Mouse (Mus musculus): ENCODE results near the gene Ten1. TPM values are rescaled to one million over a fixed set of nuclear protein-coding genes. Genes with fewer than 3 reads are reported as not detected.

Ten1 gene
- polyA plus RNA-seq, 1 experiment, result 57.0 TPM

DNA sequence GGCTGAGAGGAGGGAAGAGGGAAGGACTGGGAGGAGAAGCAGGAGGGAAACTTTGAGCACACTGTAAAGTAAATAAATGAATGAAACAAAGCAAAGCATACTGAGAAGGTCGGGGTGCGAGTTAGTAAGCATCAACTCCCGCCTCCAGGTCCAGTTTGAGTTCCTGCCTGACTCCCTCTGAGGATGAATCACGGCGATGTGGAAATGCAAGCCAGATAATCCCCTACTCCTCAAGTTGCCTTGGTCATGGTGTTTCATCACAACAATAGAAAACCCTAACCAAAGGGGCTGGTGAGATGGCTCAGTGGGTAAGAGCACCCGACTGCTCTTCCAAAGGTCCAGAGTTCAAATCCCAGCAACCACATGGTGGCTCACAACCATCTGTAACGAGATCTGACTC is 22.6 kb upstream of the Ten1 start:
- Histone ChIP-seq H3K27me3 (ENCODE audit: control insufficient read depth, insufficient read depth, low read length) (no peaks in the 10 kb centered on the region), H3K4me1 (replicated peaks; ENCODE audit: control insufficient read depth, insufficient read depth, low read length) (no peaks in the 10 kb centered on the region), H3K4me3 (ENCODE audit: control insufficient read depth, insufficient read depth, low read length) (no peak overlapping the region), H3K36me3 (ENCODE audit: control insufficient read depth, insufficient read depth, low read length) (peaks cover 51% of the 10 kb centered on the region), H3K27ac (ENCODE audit: control insufficient read depth, insufficient read depth, low read length) (no peak overlapping the region)
- WGBS, result 96% methylated on average over 7 of the region's 7 CpGs
- DNase-seq, result no peak
- no peak for TF ChIP-seq POLR2A (IDR thresholded peaks at IDR 0.05; ENCODE audit: control insufficient read depth, extremely low read depth, insufficient read depth, low read length, poor library complexity)
- no peak for TF ChIP-seq CTCF (IDR thresholded peaks at IDR 0.05; ENCODE audit: borderline replicate concordance, control insufficient read depth, extremely low read depth, insufficient read depth, low read length, poor library complexity)

DNA sequence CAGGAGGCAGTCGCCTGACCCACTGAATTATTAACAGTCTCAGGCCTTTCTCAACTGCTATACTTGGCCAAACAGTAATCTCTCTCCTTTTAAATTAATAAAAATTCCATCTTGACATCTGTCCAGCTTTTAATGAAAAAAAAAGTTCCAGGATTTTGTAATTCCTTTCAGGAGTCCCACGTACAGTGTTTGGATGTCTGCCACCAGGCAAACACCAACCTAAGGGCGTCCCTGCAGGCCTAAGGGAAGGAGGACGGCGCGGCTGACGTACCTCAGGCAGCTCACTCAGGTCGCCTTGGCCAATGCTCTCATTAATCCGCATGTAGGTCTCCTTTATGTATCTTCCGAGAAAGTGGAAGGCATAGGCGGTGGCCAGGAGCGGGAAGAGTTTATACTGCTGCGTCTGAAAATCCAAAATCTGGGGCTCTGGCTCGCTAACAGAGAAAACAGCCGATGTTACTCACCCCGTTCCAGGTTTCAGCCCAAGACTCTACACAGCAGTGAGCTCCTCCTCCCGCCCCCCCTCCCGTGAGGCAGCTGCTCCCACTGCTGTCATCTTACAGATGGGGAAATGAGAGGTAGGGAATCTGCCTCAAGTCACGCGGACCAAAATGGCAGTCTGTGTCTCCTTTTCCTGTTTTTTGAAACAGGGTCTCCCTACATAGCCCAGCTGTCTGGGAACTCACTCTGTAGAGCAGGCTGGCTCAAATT is 20.1 kb upstream of the Ten1 start:
- no peak for DNase-seq
- no peak for TF ChIP-seq POLR2A (IDR thresholded peaks at IDR 0.05; ENCODE audit: control insufficient read depth, extremely low read depth, insufficient read depth, low read length, poor library complexity)
- TF ChIP-seq CTCF (IDR thresholded peaks at IDR 0.05; ENCODE audit: borderline replicate concordance, control insufficient read depth, extremely low read depth, insufficient read depth, low read length, poor library complexity), result no peak
- no peaks in the 10 kb centered on the region for H3K4me1 ChIP-seq (replicated peaks; ENCODE audit: control insufficient read depth, insufficient read depth, low read length)
- H3K27ac ChIP-seq (ENCODE audit: control insufficient read depth, insufficient read depth, low read length), result no peak overlapping the region
- H3K4me3 ChIP-seq (ENCODE audit: control insufficient read depth, insufficient read depth, low read length), result no peak overlapping the region
- no peaks in the 10 kb centered on the region for H3K27me3 ChIP-seq (ENCODE audit: control insufficient read depth, insufficient read depth, low read length)
- WGBS, result 96% methylated on average over 20 of the region's 20 CpGs
- peaks cover 40% of the 10 kb centered on the region for H3K36me3 ChIP-seq (ENCODE audit: control insufficient read depth, insufficient read depth, low read length)

GRCm38 (mm10) chr11:116185836-116186235 is 12.8 kb upstream of the Ten1 start:
- no peaks in the 10 kb centered on the region for H3K4me1 ChIP-seq (replicated peaks; ENCODE audit: control insufficient read depth, insufficient read depth, low read length)
- WGBS, result 96% methylated on average over 3 of the region's 3 CpGs

DNA sequence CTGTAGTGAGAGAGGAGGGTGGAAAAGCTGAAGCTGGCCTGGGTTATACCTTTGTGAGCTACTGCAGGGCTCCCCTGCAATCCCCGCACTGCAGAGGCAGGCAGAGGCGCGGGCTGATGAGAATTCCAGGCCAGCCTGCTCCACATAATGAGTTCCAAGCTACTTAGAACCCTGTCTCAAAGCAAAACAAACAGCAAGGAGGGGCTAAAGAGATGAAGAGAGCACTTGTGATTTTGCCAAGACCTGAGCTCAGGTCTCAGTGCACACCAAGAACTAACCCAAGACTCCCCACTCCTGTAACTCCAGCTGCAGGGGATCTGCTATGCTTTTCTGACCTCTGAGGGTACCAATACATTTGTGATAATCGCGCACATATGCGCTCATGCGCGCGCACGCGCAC is 12.3 kb upstream of the Ten1 start:
- DNase-seq, result no peak
- no peak overlapping the region for H3K4me3 ChIP-seq (ENCODE audit: control insufficient read depth, insufficient read depth, low read length)
- H3K27ac ChIP-seq (ENCODE audit: control insufficient read depth, insufficient read depth, low read length), result no peak overlapping the region
- no peaks in the 10 kb centered on the region for H3K4me1 ChIP-seq (replicated peaks; ENCODE audit: control insufficient read depth, insufficient read depth, low read length)
- TF ChIP-seq CTCF (IDR thresholded peaks at IDR 0.05; ENCODE audit: borderline replicate concordance, control insufficient read depth, extremely low read depth, insufficient read depth, low read length, poor library complexity), result no peak
- no peak for TF ChIP-seq POLR2A (IDR thresholded peaks at IDR 0.05; ENCODE audit: control insufficient read depth, extremely low read depth, insufficient read depth, low read length, poor library complexity)
- no peaks in the 10 kb centered on the region for H3K27me3 ChIP-seq (ENCODE audit: control insufficient read depth, insufficient read depth, low read length)
- 96% methylated on average over 11 of the region's 11 CpGs for WGBS
- peaks cover 24% of the 10 kb centered on the region for H3K36me3 ChIP-seq (ENCODE audit: control insufficient read depth, insufficient read depth, low read length)

More at GRCm38 (mm10) chr11:116185836-116186235, 12.8 kb upstream of the Ten1 start:
- no peak for TF ChIP-seq POLR2A (IDR thresholded peaks at IDR 0.05; ENCODE audit: control insufficient read depth, extremely low read depth, insufficient read depth, low read length, poor library complexity)
- no peak for TF ChIP-seq CTCF (IDR thresholded peaks at IDR 0.05; ENCODE audit: borderline replicate concordance, control insufficient read depth, extremely low read depth, insufficient read depth, low read length, poor library complexity)
- H3K4me3 ChIP-seq (ENCODE audit: control insufficient read depth, insufficient read depth, low read length), result no peak overlapping the region
- H3K27ac ChIP-seq (ENCODE audit: control insufficient read depth, insufficient read depth, low read length), result no peak overlapping the region
- no peaks in the 10 kb centered on the region for H3K27me3 ChIP-seq (ENCODE audit: control insufficient read depth, insufficient read depth, low read length)
- peaks cover 24% of the 10 kb centered on the region for H3K36me3 ChIP-seq (ENCODE audit: control insufficient read depth, insufficient read depth, low read length)
- DNase-seq, result no peak

- Histone ChIP-seq H3K4me1 (replicated peaks; ENCODE audit: control insufficient read depth, insufficient read depth, low read length) (no peaks in the 10 kb centered on the region), H3K36me3 (ENCODE audit: control insufficient read depth, insufficient read depth, low read length) (peaks cover 24% of the 10 kb centered on the region), H3K27ac (ENCODE audit: control insufficient read depth, insufficient read depth, low read length) (no peak overlapping the region), H3K4me3 (ENCODE audit: control insufficient read depth, insufficient read depth, low read length) (no peak overlapping the region), H3K27me3 (ENCODE audit: control insufficient read depth, insufficient read depth, low read length) (no peaks in the 10 kb centered on the region)
- no peak for DNase-seq
- TF ChIP-seq POLR2A (IDR thresholded peaks at IDR 0.05; ENCODE audit: control insufficient read depth, extremely low read depth, insufficient read depth, low read length, poor library complexity), result no peak
- TF ChIP-seq CTCF (IDR thresholded peaks at IDR 0.05; ENCODE audit: borderline replicate concordance, control insufficient read depth, extremely low read depth, insufficient read depth, low read length, poor library complexity), result no peak
- 94% methylated on average over 11 of the region's 11 CpGs for WGBS
Measured at GRCm38 (mm10) chr11:116187226-116187930, 11.3 kb upstream of the Ten1 start.

DNA sequence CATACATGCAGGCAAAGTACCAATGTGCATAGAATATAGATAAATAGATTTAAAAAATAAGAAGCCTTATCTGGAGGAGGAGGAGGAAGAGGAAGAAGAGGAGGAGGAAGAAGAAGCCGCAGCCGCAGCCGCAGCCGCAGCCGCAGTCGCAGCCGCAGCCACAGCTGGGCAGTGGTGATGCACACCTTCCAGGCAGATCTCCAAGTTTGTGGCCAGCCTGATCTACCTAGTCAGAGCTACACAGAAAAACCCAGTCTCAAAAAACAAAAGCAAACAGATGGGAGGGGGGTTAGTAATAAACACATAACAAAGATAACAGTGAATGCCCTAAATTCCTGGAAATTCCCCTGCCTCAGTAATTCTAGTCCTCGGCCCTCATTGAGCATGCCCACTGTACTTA is 4.0 kb upstream of the Ten1 start:
- no peak for DNase-seq
- no peak overlapping the region for H3K27ac ChIP-seq (ENCODE audit: control insufficient read depth, insufficient read depth, low read length)
- H3K27me3 ChIP-seq (ENCODE audit: control insufficient read depth, insufficient read depth, low read length), result no peaks in the 10 kb centered on the region
- WGBS, result 10% methylated on average over 8 of the region's 8 CpGs
- H3K4me3 ChIP-seq (ENCODE audit: control insufficient read depth, insufficient read depth, low read length), result no peak overlapping the region
- H3K4me1 ChIP-seq (replicated peaks; ENCODE audit: control insufficient read depth, insufficient read depth, low read length), result peaks cover 9% of the 10 kb centered on the region
- TF ChIP-seq POLR2A (IDR thresholded peaks at IDR 0.05; ENCODE audit: control insufficient read depth, extremely low read depth, insufficient read depth, low read length, poor library complexity) (no peak), CTCF (IDR thresholded peaks at IDR 0.05; ENCODE audit: borderline replicate concordance, control insufficient read depth, extremely low read depth, insufficient read depth, low read length, poor library complexity) (no peak)
- H3K36me3 ChIP-seq (ENCODE audit: control insufficient read depth, insufficient read depth, low read length), result peaks cover 4% of the 10 kb centered on the region; the same call in 1 of the 2 replicates
